Mouse (Mus musculus) gastrocnemius, postnatal 10 days (tissue): ENCODE measurements at regions not wholly inside any gene's neighbourhood (a gene's known extent, or its start where the extent isn't known, plus 50 kb on each side); places are given as distances from the start of the nearest gene placed in this dataset.
A peak's percentile ranks its signal among the peaks of the same experiment; 100 is the strongest.

Experiments
- DNase-seq: peaks from one replicate; pipeline ENCODE4 v3.0.0; 2021; ENCODE audit warnings: mixed read lengths

GRCm38 (mm10) chr11:45656260-45656659, 195.6 kb upstream of the Clint1 start:
- no peak for DNase-seq

GRCm38 (mm10) chr11:45670156-45670830, 181.6 kb upstream of the Clint1 start:
- no peak for DNase-seq

GRCm38 (mm10) chr11:45678666-45679292, 173.1 kb upstream of the Clint1 start:
- DNase-seq, result peak; percentile 71

GRCm38 (mm10) chr11:45679293-45679673, 172.6 kb upstream of the Clint1 start:
- DNase-seq, result no peak

GRCm38 (mm10) chr11:45685571-45685970, 166.3 kb upstream of the Clint1 start:
- DNase-seq, result no peak

GRCm38 (mm10) chr11:45693206-45693605, 158.6 kb upstream of the Clint1 start:
- no peak for DNase-seq

GRCm38 (mm10) chr11:45701506-45701905, 150.3 kb upstream of the Clint1 start:
- no peak for DNase-seq

- no peak for DNase-seq
Observed at GRCm38 (mm10) chr11:45702916-45703315, 148.9 kb upstream of the Clint1 start.

GRCm38 (mm10) chr11:45704411-45704810, 147.4 kb upstream of the Clint1 start:
- no peak for DNase-seq

GRCm38 (mm10) chr11:45718630-45719029, 133.2 kb upstream of the Clint1 start:
- no peak for DNase-seq

- no peak for DNase-seq
Observed at GRCm38 (mm10) chr11:45719821-45720220, 132.0 kb upstream of the Clint1 start.

- peak; percentile 23 for DNase-seq
Observed at GRCm38 (mm10) chr11:45736561-45736960, 115.3 kb upstream of the Clint1 start.

GRCm38 (mm10) chr11:45738331-45738730, 113.5 kb upstream of the Clint1 start:
- DNase-seq, result no peak

- DNase-seq, result no peak
Observed at GRCm38 (mm10) chr11:45745941-45746340, 105.9 kb upstream of the Clint1 start.

- DNase-seq, result no peak
Observed at GRCm38 (mm10) chr11:45750249-45750648, 101.6 kb upstream of the Clint1 start.

- peak; percentile 20 for DNase-seq
Observed at GRCm38 (mm10) chr11:45752237-45752636, 99.6 kb upstream of the Clint1 start.

GRCm38 (mm10) chr11:45752791-45753190, 99.1 kb upstream of the Clint1 start:
- DNase-seq, result no peak

GRCm38 (mm10) chr11:45767081-45767480, 84.8 kb upstream of the Clint1 start:
- no peak for DNase-seq

GRCm38 (mm10) chr11:45782435-45782834, 69.4 kb upstream of the Clint1 start:
- DNase-seq, result no peak

GRCm38 (mm10) chr11:45785806-45786205, 66.0 kb upstream of the Clint1 start:
- no peak for DNase-seq

- no peak for DNase-seq
Observed at GRCm38 (mm10) chr11:45787408-45787807, 64.4 kb upstream of the Clint1 start.

- no peak for DNase-seq
Observed at GRCm38 (mm10) chr11:45789886-45790285, 62.0 kb upstream of the Clint1 start.

- DNase-seq, result no peak
Observed at GRCm38 (mm10) chr11:45790504-45790903, 61.3 kb upstream of the Clint1 start.

GRCm38 (mm10) chr11:45791696-45792095, 60.2 kb upstream of the Clint1 start:
- DNase-seq, result no peak
